Mouse (Mus musculus) layer of hippocampus, adult 11-12 months (tissue): ENCODE results near the gene Oxct1.

Experiments used
- DNase-seq: peaks from one replicate; pipeline ENCODE4 v3.0.0; 2022; ENCODE audit warnings: low spot score

Oxct1 gene

DNA sequence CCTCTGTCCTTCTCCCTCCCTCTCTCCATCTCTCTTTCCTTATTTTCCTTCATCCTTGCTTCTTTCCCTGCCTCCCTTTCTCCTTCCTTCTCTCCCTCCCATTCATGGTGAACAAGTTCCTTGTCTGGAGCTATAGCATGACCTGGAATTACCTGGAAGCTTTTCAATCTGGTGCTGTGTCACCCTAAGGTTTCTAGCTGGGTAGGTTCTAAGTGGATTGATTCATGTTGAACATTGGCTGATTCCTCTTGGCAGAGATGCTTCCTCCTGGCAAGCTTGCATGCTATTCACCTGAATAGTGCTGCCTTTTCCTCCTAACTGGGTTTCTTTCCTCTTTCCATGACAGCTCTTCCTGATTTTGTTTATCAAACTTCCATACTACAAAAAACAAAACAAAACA is 2.8 kb downstream of the Oxct1 start:
- no peak for DNase-seq

GRCm38 (mm10) chr15:4033168-4034004 is 7.2 kb downstream of the Oxct1 start:
- no peak for DNase-seq

DNA sequence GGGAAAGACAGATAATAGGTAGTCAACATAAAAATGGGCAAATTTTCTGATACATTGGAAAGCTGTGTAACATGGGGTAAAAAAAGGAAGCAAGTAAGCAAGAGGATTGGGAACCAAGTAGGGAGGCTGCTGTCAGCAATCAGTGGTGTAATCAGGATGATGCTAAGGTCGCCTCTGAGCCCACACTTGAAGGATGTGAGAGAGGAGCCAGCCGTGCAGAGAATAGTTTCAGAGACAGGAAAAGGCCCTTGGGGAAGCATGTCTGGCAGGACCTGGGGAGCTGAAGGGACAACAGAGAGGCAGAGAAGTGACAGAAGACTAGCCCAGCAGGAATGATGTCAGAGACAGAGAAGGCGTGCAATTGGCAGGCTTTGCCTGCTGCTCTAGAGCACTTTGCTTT is 16.2 kb downstream of the Oxct1 start:
- DNase-seq, result no peak

- no peak for DNase-seq
Observed at GRCm38 (mm10) chr15:4043032-4043471, 16.9 kb downstream of the Oxct1 start.

- peak; percentile 26 for DNase-seq
Observed at GRCm38 (mm10) chr15:4056627-4057026, 30.4 kb downstream of the Oxct1 start.

- no peak for DNase-seq
Observed at GRCm38 (mm10) chr15:4063574-4063973, 37.4 kb downstream of the Oxct1 start.

GRCm38 (mm10) chr15:4064013-4064412 is 37.8 kb downstream of the Oxct1 start:
- DNase-seq, result no peak

DNA sequence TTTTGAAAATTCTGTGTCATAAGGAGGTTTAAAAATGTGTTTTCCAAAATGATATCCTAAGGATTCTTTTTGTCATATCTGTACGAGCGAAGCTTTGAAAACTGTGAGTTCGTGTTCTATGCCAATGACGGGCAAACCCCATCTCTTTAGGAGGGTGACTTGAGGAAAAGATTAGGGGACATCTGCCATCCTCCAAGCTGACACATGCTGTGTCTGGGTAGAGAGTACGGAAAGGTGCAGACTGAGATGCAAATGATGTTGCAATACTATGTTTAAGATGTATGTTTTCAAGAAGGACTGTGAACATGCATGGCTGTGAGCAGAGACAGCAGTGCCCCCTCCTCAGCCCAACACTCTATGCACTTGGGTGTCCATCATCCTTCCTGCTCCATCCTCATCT is 38.5 kb downstream of the Oxct1 start:
- DNase-seq, result no peak

DNA sequence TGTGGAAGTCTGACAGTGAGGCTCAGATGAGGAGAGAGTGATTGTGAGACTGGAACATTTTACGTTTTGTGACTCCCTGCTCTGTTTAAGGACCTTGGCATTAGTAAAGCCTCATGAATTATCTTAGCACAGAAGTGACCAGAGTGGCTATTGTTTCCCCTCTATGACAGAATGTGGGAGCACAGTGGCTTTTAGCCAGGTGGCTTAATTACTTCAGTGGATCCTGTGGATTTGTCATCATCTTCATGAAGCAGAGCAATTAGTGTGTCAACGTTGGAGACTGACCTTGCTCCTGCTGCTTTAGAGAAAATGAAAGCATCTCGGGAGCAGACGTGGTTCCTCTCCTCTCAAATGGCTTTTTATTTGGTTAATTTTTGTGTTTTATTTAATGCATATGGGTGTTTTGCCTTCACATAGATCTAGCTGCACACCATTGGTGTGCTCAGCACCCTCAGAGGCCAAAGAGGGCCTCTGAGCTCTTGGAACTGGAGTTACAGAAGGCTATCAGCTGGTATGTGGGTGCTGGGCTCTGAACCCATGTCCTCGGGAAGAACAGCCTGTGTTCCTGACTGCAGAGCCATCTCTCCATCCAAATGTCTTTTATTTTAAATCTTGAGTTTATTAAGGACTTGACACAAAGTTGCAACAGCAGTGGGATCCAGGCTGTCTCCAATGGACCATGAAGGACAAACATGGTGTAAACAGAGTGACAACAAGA is 41.2 kb downstream of the Oxct1 start:
- DNase-seq, result no peak

GRCm38 (mm10) chr15:4077978-4078377 is 51.8 kb downstream of the Oxct1 start:
- no peak for DNase-seq

GRCm38 (mm10) chr15:4078785-4079184 is 52.6 kb downstream of the Oxct1 start:
- DNase-seq, result no peak

DNA sequence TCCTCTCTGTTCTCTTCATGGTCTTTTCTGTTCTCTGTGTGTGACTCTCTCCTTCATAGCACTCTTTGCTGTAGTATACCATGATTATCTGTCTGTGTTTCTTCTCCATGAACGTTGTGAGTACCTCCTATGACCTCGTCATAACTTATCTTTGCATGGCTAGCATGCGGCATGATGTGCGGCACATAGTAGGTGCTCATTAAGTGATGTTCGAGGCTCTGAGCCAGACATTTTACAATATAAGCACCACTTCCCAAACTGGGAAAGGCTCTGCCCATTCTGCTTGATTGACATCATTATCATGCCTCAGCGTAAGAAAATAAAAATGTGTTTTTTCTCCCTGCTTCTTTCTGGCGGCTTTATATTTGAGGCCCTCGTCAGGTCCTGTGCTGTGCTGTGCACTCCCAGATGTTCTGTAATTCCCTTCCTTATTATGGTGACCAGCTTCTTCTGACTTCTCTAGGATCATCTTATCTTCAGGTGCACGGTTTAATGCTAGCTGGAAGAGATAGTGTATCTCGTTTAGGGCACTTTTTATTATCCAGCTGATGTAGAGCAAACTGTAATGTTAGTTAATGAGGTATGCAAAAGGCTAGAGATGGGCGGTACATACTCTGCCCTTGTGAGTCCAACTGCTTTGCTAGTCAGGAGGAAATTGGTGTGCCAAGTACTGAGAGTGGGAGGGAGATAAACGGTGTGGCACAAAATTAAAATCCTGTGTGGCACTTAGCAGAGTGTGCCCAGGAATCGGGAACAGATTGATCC is 53.4 kb downstream of the Oxct1 start:
- DNase-seq, result no peak

DNA sequence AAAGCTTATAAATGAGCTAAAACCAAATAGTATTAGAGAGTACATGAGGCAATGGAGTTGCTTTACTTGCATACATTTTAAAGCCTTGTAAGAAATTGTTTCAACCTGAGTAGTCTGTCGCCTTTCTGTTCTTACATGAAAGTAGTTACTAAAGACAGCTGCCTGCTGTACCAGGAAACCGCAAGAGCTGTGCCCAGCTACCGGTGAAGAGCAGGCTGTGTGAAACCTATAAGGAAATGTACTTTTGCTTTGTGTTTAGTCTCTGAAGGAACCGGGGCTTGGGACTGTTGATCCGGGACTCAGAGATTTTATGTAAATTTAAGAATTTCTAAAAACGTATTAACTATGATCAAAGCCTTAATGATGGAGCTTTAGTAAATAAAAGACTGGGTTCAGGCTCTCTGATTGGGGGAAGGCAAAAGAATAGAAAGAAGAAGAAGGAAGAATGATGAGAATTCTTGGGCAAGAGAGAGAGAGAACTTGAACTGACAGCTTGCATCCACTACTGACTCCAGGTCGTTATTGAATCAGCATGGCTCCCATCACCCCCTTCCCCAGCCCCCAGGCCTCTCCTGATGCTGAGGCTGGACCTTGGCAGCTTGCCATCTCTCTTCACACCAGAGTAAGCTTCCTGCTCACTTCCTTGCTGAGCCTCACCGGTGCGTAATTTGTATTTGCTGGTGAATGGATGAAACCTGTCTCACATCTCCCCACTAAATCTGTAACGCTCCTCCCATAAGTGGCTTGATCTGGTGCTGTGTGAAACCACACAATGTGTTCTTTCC is 59.6 kb downstream of the Oxct1 start:
- DNase-seq, result no peak

DNA sequence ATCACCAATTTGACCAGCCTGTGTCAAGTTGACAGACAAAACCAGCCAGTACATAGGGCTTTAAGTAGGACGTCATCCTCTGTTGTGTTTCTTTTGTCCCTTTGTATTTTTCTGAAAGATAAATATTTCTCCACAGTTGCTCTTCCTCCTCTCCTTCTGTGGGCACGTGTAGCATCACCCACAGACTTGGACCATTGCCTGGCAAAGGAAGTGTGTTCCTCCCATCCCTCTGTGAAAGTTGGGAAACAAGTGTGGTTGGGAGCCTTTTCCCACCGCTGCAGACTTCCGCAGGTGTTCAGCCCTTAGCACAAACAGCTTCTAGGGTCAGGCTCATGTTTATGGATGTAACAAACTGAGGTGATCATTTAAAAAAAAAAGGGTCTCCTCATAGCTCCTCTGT is 61.3 kb downstream of the Oxct1 start:
- DNase-seq, result peak; percentile 39

- DNase-seq, result peak; percentile 37
Observed at GRCm38 (mm10) chr15:4087914-4088313, 61.7 kb downstream of the Oxct1 start.

DNA sequence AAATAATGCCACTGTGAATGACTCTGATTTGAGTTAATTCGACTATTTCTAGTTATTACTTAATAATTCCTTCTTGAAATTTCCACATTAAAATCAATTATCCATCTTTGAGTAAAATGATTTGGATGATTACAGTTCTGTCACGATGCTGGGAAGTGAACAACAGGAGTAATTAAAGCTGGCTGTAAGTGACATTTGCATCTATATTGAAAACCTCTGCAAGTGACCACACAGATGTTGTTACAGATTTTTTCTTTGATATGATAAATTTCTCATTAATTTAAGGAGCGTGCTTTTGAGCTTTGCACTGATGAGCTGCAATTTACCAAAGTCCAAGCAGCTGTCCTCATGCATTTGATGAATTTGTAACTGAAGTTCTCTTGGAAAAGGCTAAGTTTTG is 64.4 kb downstream of the Oxct1 start:
- DNase-seq, result no peak

DNA sequence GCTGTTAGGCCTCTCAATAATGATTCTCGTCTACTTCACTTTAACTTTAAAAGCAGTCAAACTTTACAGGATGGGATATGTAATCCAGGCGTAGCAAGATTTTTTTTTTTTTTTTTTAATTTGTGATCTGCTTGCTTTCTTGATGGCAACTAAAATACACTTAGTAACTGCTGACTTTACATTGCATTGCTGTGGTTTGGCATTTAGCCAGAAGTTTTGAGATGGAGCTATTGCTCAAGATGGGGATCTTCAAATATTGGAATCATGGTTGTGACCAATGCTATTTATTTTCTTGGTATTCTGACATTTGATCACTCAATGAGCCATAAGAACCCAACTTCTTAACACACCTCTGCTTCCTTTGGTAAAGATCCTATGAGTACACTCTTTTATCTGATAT is 66.4 kb downstream of the Oxct1 start:
- no peak for DNase-seq

DNA sequence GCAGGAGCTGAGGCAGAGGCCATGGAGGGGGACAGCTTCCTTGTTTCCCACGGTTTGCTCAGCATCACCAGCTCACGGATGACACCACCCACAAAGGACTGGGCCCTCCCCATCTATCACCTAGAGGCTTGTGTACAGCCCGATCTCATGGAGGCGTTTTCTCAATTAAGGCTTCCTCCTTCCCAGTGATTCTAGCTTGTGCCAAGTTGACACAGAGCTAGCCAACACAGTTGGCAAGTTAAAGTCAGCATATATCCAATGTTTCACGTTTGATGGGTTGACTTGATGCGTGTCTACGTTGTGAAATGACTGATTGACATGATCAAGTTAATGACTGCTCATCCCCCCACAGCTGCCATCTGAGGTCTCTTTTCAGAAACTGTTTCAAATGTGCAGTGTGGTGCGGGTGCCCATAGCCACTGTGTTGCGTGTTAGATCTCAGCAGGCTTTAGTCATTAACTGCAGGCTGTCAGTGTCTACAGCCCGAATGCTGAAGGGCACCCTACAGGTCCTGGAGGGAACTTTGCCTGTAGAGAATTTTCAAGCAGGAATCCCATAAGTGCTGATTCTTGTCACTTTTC is 74.2 kb downstream of the Oxct1 start:
- DNase-seq, result no peak

GRCm38 (mm10) chr15:4101025-4101424 is 74.8 kb downstream of the Oxct1 start:
- DNase-seq, result no peak

GRCm38 (mm10) chr15:4104319-4104718 is 78.1 kb downstream of the Oxct1 start:
- DNase-seq, result no peak

DNA sequence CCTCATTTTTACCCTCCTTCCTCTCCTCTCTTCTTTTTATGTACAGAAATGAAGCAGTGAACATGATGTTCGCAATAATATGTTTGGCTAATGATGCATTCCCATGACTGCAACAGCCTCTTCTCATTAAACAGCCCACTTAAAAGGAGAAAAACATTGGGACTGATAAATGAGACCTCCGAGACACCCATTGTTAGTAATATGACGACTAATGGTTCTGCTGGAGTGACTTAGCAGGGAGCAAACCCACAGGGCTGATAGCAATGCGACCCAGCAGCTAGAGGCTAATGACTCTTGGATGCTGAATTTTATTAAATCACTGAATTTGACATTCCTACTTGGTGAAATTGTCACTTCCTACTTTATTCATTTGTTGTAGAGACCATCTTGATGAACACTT is 79.3 kb downstream of the Oxct1 start:
- DNase-seq, result no peak

DNA sequence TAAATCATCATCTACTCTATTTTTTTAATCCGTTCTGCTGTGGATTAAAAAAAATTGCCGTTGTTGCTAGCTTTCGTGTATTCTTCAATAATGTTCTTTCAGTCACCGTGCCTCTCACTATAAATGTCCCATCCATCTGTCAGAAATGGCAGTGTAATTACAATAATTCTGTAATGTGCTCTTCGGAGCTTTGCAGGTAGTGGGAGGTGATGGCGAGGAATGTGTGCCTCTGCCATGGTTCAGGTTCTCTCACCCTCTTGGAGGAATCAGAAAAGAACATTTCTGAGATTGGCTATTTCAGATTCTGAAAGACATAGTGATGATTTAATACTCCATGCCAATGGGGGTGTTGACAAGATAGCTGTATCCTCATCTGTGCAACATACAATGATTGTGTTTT is 93.8 kb downstream of the Oxct1 start:
- no peak for DNase-seq
